Mouse (Mus musculus) ES-E14 (cell line): ENCODE data around the gene Hip1r. TPM values are rescaled to one million over a fixed set of nuclear protein-coding genes. Genes with fewer than 3 reads are reported as not detected.

ENCODE experiments used
- DNase-seq: peaks from one replicate; pipeline ENCODE4 v3.0.0-alpha.2; 2013; ENCODE audit warnings: low read depth, low spot score
- H3K27ac ChIP-seq: 2 replicates; pipeline ENCODE4 v1.5.1; 2012; ENCODE audit warnings: low read depth, mild to moderate bottlenecking, low read length, moderate library complexity, mixed read lengths; ENCODE audit not compliant: poor library complexity, insufficient read depth, severe bottlenecking
- H3K36me3 ChIP-seq: 2 replicates; pipeline ENCODE4 v1.6.1; 2012; ENCODE audit warnings: mild to moderate bottlenecking, low read length, moderate library complexity, mixed read lengths; ENCODE audit not compliant: control insufficient read depth, poor library complexity, insufficient read depth, severe bottlenecking
- H3K4me1 ChIP-seq, 2 experiments: fragments of 150-350 bp in 1 of 2; sonication (generic) in 1 of 2; 2 replicates each; pipeline ENCODE4 v1.6.1; 2012; ENCODE audit warnings: low read length in 2 of 2, mild to moderate bottlenecking in 1 of 2, mixed read lengths in 1 of 2; ENCODE audit not compliant: control insufficient read depth in 2 of 2, insufficient read depth in 2 of 2, poor library complexity in 1 of 2
- H3K4me3 ChIP-seq, 2 experiments: fragments of 150-350 bp in 1 of 2; sonication (generic) in 1 of 2; 2 replicates each; pipeline ENCODE4 v1.5.1; 2012; ENCODE audit warnings: low read length in 2 of 2, low read depth in 1 of 2, mild to moderate bottlenecking in 1 of 2, mixed read lengths in 1 of 2; ENCODE audit not compliant: insufficient read depth in 1 of 2, poor library complexity in 1 of 2, severe bottlenecking in 1 of 2
- H3K9ac ChIP-seq: 2 replicates; pipeline ENCODE4 v1.6.1; 2012; ENCODE audit warnings: low read depth, mild to moderate bottlenecking, low read length, mixed read lengths; ENCODE audit not compliant: poor library complexity, insufficient read depth, severe bottlenecking
- H3K9me3 ChIP-seq: fragments of 150-350 bp; sonication (generic); 2 replicates; pipeline ENCODE4 v1.6.1; 2012; ENCODE audit warnings: low read depth, mild to moderate bottlenecking, low read length; ENCODE audit not compliant: control insufficient read depth, insufficient read depth
- CHD2 ChIP-seq: IDR thresholded peaks from 2 replicates; pipeline ENCODE4 v1.6.1; 2014; ENCODE audit warnings: mild to moderate bottlenecking, low read depth, low read length, inconsistent platforms
- HCFC1 ChIP-seq: IDR thresholded peaks from 2 replicates; pipeline ENCODE4 v1.6.1; 2012; ENCODE audit warnings: low read length, inconsistent platforms, borderline replicate concordance; ENCODE audit not compliant: insufficient read depth
- MAFK ChIP-seq: IDR thresholded peaks from 2 replicates; pipeline ENCODE4 v1.6.1; 2014; ENCODE audit warnings: mild to moderate bottlenecking, low read depth, low read length, inconsistent platforms; ENCODE audit not compliant: insufficient read depth
- ZC3H11A ChIP-seq: IDR thresholded peaks from 2 replicates; pipeline ENCODE4 v1.6.1; 2012; ENCODE audit warnings: low read depth, mild to moderate bottlenecking, inconsistent platforms, low read length, borderline replicate concordance
- ZNF384 ChIP-seq: IDR thresholded peaks from 2 replicates; pipeline ENCODE4 v1.6.1; 2012; ENCODE audit warnings: low read depth, low read length, inconsistent platforms
- in situ Hi-C, 2 experiments: fragments of 600-800 bp; cut with MboI; formaldehyde crosslinking; loops; one replicate each; pipeline ENCODE4 v1.15.1; 2025; ENCODE audit warnings: low sequenced_read_pairs in 2 of 2, inconsistent platforms in 1 of 2; ENCODE audit not compliant: unreplicated experiment in 2 of 2
- total RNA-seq: library from RNA; depleted of rRNA; stranded (reverse); fragments of 300-350 nt; gene quantifications from 2 replicates; pipeline ENCODE4 v1.2.3, GENCODE M21; 2012

The Hip1r gene
- total RNA-seq, 1 experiment: 9.7 TPM

DNA sequence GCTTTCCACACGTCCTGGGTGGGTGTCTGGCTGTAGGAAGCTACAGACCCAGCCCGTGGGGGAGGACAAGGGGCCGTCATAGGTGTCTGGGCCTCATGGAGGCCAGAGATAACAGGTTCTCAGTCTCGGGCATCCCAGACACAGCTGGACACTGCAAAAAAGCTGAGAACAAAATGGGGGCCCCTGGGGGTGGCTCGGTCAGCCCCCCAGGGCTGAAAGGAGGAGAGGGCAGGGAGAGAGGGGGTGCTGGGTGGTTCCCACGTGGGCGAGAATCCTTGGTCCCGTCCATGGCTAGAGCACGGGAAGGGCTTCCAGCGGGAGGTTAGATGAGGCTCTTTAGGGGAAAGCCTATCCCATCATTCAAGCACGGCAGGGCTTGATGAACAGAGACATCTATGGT is 9.4 kb downstream of the Hip1r start:
- no peak overlapping the region for H3K4me3 ChIP-seq
- DNase-seq: no peak
- no peaks in the 10 kb centered on the region for H3K9me3 ChIP-seq
- H3K36me3 ChIP-seq: no peaks in the 10 kb centered on the region; the same call in 1 of the 2 replicates
- peaks cover 0 to 4% of the 10 kb centered on the region in 2 experiments; a peak in 1 of 4 replicates for H3K4me1 ChIP-seq
- in situ Hi-C loops: no loop called here
- no peak overlapping the region for H3K27ac ChIP-seq
- no peak overlapping the region for H3K9ac ChIP-seq
- TF ChIP-seq HCFC1: no peak
- no peak for TF ChIP-seq ZC3H11A
- no peak for TF ChIP-seq MAFK
- TF ChIP-seq CHD2: no peak
- TF ChIP-seq ZNF384: no peak

DNA sequence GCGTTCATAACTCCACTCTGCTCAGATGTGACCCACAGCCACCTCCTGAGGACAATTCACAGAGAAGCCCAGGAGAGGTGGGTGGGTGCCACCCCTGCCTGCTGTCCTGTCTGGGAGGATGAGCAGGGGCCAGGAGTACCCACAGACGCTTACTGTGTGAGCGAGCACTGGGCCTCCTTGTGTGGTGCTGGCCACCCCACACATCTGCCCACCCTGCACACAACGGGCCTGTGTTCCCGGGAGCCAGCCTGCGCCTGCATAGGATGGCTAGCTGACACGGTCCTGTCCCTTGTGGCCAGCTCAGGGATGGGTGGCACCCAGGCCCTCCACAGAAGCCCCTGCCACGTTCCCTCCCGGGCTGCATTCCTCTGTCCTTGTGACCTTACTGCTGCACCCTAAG is 12.0 kb downstream of the Hip1r start:
- peaks cover 2% of the 10 kb centered on the region; the same call in 1 of the 2 replicates for H3K36me3 ChIP-seq
- no peak overlapping the region; the same call in 1 of the 2 replicates for H3K27ac ChIP-seq
- H3K9me3 ChIP-seq: no peaks in the 10 kb centered on the region
- TF ChIP-seq ZC3H11A (no peak), MAFK (no peak), ZNF384 (no peak), HCFC1 (no peak), CHD2 (no peak)
- no peak for DNase-seq
- no peak overlapping the region for H3K9ac ChIP-seq
- H3K4me3 ChIP-seq: no peak overlapping the region
- in situ Hi-C loops: no loop called here
- H3K4me1 ChIP-seq: 0 out of 4 replicates have a peak, but pooled peaks cover 0 to 2% of the 10 kb centered on the region in 2 experiments

- H3K4me3 ChIP-seq: no peak overlapping the region
- peaks cover 0 to 2% of the 10 kb centered on the region in 2 experiments; a peak in 1 of 4 replicates for H3K4me1 ChIP-seq
- in situ Hi-C loops: no loop called here
- no peak overlapping the region for H3K27ac ChIP-seq
- H3K9ac ChIP-seq: no peak overlapping the region
- H3K9me3 ChIP-seq: no peaks in the 10 kb centered on the region
- no peak for DNase-seq
- peaks cover 8% of the 10 kb centered on the region; the same call in 1 of the 2 replicates for H3K36me3 ChIP-seq
- no peak for TF ChIP-seq HCFC1
- TF ChIP-seq ZC3H11A: no peak
- no peak for TF ChIP-seq MAFK
- no peak for TF ChIP-seq CHD2
- TF ChIP-seq ZNF384: no peak
These were observed 13.5 kb downstream of the Hip1r start for GRCm38 (mm10) chr5:123986925-123987324.

DNA sequence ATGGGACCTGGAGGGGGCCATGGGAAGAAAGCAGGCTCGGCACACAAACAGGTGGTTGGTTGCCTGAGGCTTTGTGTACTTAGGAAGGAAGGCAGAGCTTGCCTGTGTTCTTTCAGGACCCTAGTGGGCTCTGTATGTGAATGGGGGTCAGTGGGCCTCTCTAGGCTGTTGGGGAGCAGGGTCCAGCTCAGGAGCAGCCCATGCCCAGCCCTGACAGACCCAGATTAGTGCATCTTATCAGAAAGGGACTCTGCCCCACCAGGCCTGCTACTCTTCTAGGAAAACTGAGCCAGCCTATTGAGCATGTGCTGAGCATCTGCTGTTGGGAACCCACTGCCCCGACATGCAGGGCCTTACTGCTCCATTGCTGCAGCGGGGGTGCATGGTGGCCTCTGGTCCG is 14.1 kb downstream of the Hip1r start:
- H3K4me1 ChIP-seq: peaks cover 0 to 2% of the 10 kb centered on the region in 2 experiments; a peak in 1 of 4 replicates
- in situ Hi-C loops: no loop called here
- no peak overlapping the region for H3K4me3 ChIP-seq
- no peaks in the 10 kb centered on the region for H3K9me3 ChIP-seq
- no peak overlapping the region for H3K27ac ChIP-seq
- DNase-seq: no peak
- peaks cover 8% of the 10 kb centered on the region; the same call in 1 of the 2 replicates for H3K36me3 ChIP-seq
- TF ChIP-seq HCFC1: no peak
- no peak for TF ChIP-seq ZNF384
- TF ChIP-seq ZC3H11A: no peak
- no peak for TF ChIP-seq MAFK
- TF ChIP-seq CHD2: no peak
- H3K9ac ChIP-seq: no peak overlapping the region
